Mouse (Mus musculus): ENCODE data around the gene Hmgb2. TPM values are rescaled to one million over a fixed set of nuclear protein-coding genes. Genes with fewer than 3 reads are reported as not detected.
A peak's percentile ranks its signal among the peaks of the same experiment; 100 is the strongest.

Hmgb2 gene
- total and polyA plus RNA-seq, 3 experiments, result 144 to 241 (median 165) TPM

DNA sequence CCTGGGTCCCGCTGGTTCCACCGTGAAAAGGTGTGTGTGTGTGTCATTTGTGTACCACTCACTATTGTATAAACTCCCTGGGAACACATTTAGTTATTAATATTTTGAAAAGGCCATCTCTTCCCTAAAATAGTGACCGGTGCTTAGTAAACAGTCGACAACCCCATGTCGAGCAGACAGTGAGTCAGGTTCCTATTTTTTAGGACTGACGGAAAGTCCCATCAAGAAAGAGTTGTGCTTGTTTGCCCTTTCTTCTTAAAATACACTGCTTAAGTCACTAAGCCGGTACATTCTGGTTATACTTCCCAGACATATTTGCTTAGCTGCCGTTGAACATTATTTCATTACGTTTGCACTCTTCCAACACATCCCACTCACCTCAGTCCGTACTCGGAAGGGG is 29.2 kb downstream of the Hmgb2 start:
- Histone ChIP-seq H3K4me2 (ENCODE audit: insufficient read depth, low read depth, poor library complexity, severe bottlenecking) (peak overlapping the region; percentile 79), H3K4me3 (replicated peaks in 1 of 3; ENCODE audit: low read depth in 2 of 3, low read length in 2 of 3, poor library complexity in 1 of 3) (peak overlapping the region in 1 of 3 experiments; percentile 1), H3K36me3 (replicated peaks in 1 of 2; ENCODE audit: control insufficient read depth in 1 of 2, insufficient read depth in 1 of 2, low read length in 1 of 2) (peaks cover 16 to 65% of the 10 kb centered on the region in 2 experiments), H3K9ac (ENCODE audit: insufficient read depth, low read depth) (peak overlapping the region; percentile 55), H3K27me3 (replicated peaks) (no peaks in the 10 kb centered on the region), H3K79me2 (replicated peaks; ENCODE audit: control insufficient read depth, extremely low read depth, insufficient read depth, poor library complexity, severe bottlenecking) (no peaks in the 10 kb centered on the region), H3K4me1 (ENCODE audit: control insufficient read depth in 1 of 2, insufficient read depth in 2 of 2) (peaks cover 8 to 35% of the 10 kb centered on the region in 2 experiments; a peak in 3 of 4 replicates), H3K27ac (ENCODE audit: insufficient read depth, low read depth) (peak overlapping the region; percentile 82), H3K9me3 (replicated peaks; ENCODE audit: low read length) (peaks cover 3% of the 10 kb centered on the region)
- peak; percentile 42 for DNase-seq (ENCODE audit: extremely low read depth)
- in situ Hi-C loops (cut with MboI; ENCODE audit: low pct_ligation_motif_present, low pct_unique_long_range_greater_than_20kb, low sequenced_read_pairs) (no loop called here), dilution Hi-C loops (cut with MboI; ENCODE audit: extremely low pct_ligation_motif_present, extremely low pct_unique_long_range_greater_than_20kb, low sequenced_read_pairs) (no loop called here)
- no peak for TF ChIP-seq MXI1 (IDR thresholded peaks at IDR 0.05; ENCODE audit: low read depth, low read length)
- peak; percentile 30; the same call in 1 of the 2 replicates for TF ChIP-seq JUN (IDR thresholded peaks at IDR 0.05; ENCODE audit: insufficient read depth, low read depth, low read length)
- TF ChIP-seq MEF2A (IDR thresholded peaks at IDR 0.05; ENCODE audit: borderline replicate concordance, low read depth, low read length), result peak; percentile 94
- no peak for TF ChIP-seq CHD1 (IDR thresholded peaks at IDR 0.05; ENCODE audit: low read depth, low read length)
- no peak for TF ChIP-seq ZMIZ1 (IDR thresholded peaks at IDR 0.05; ENCODE audit: low read depth, low read length)
- no peak for TF ChIP-seq NRF1 (IDR thresholded peaks at IDR 0.05; ENCODE audit: low read depth, low read length)
- no peak for TF ChIP-seq ZNF384 (IDR thresholded peaks at IDR 0.05; ENCODE audit: low read depth, low read length)

DNA sequence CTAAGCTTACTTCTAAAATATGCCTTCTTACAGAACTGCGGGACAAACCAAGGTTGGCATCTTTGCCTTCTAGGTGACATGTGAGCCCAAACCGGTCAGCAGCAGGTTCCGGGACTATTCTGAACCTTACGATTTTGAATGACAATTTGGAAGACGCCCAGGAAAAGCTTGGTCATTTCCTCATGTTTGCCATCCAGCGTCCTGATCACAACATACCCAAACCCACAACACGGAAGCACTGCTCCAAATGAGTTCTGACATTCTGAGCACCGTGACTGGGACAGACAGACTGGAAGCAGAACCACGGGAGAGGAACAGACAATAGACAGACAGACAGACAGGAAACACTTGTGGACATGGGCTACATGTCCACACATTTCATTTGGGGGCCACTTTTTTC is 29.7 kb downstream of the Hmgb2 start:
- H3K4me3 ChIP-seq (replicated peaks in 1 of 3; ENCODE audit: low read depth in 2 of 3, low read length in 2 of 3, poor library complexity in 1 of 3), result peak overlapping the region in 1 of 3 experiments; percentile 1
- peak overlapping the region; percentile 82 for H3K27ac ChIP-seq (ENCODE audit: insufficient read depth, low read depth)
- in situ Hi-C loops (cut with MboI; ENCODE audit: low pct_ligation_motif_present, low pct_unique_long_range_greater_than_20kb, low sequenced_read_pairs), result no loop called here

DNA sequence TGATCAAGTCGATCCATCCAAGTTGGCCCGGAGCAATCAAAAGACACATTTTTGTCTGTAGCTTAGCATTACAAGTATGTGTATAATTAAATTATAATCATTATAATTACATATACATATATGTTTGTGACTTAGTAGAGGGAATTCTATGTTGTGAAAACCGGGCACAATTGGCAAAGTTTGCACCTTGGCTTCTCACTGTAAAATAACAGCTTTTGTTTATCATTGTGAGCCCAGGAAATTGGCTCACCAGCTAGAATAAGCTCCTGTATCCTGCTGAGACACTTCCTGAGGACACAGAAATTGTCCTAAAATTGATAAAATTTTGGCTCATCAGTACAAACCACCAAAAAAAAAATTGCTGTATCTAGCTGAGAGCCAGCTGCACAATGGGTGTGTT is 34.7 kb downstream of the Hmgb2 start:
- Histone ChIP-seq H3K4me2 (ENCODE audit: insufficient read depth, low read depth, poor library complexity, severe bottlenecking) (no peak overlapping the region), H3K4me1 (ENCODE audit: control insufficient read depth in 1 of 2, insufficient read depth in 2 of 2) (peaks cover 2 to 20% of the 10 kb centered on the region in 2 experiments; a peak in 3 of 4 replicates), H3K9ac (ENCODE audit: insufficient read depth, low read depth) (no peak overlapping the region), H3K9me3 (replicated peaks; ENCODE audit: low read length) (no peaks in the 10 kb centered on the region), H3K27ac (ENCODE audit: insufficient read depth, low read depth) (no peak overlapping the region), H3K4me3 (replicated peaks in 1 of 3; ENCODE audit: low read depth in 2 of 3, low read length in 2 of 3, poor library complexity in 1 of 3) (no peak overlapping the region), H3K36me3 (replicated peaks in 1 of 2; ENCODE audit: control insufficient read depth in 1 of 2, insufficient read depth in 1 of 2, low read length in 1 of 2) (peaks cover 6 to 55% of the 10 kb centered on the region in 2 experiments), H3K79me2 (replicated peaks; ENCODE audit: control insufficient read depth, extremely low read depth, insufficient read depth, poor library complexity, severe bottlenecking) (no peaks in the 10 kb centered on the region), H3K27me3 (replicated peaks) (no peaks in the 10 kb centered on the region)
- no peak for DNase-seq (ENCODE audit: extremely low read depth)
- in situ Hi-C loops (cut with MboI; ENCODE audit: low pct_ligation_motif_present, low pct_unique_long_range_greater_than_20kb, low sequenced_read_pairs), result no loop called here
- dilution Hi-C loops (cut with MboI; ENCODE audit: extremely low pct_ligation_motif_present, extremely low pct_unique_long_range_greater_than_20kb, low sequenced_read_pairs), result no loop called here
- TF ChIP-seq ZNF384 (IDR thresholded peaks at IDR 0.05; ENCODE audit: low read depth, low read length) (no peak), IRF4 (IDR thresholded peaks at IDR 0.05; ENCODE audit: low read depth, low read length) (no peak), CHD1 (IDR thresholded peaks at IDR 0.05; ENCODE audit: low read depth, low read length) (no peak), NELFE (IDR thresholded peaks at IDR 0.05; ENCODE audit: low read depth, low read length) (no peak), MEF2A (IDR thresholded peaks at IDR 0.05; ENCODE audit: borderline replicate concordance, low read depth, low read length) (no peak), MAFK (IDR thresholded peaks at IDR 0.05; ENCODE audit: insufficient replicate concordance, low read length) (no peak), POLR2A (IDR thresholded peaks at IDR 0.05; ENCODE audit: low read depth, low read length) (no peak), USF2 (conservative IDR thresholded peaks at IDR 0.05; ENCODE audit: low read depth, low read length) (no peak), GABPA (IDR thresholded peaks at IDR 0.05; ENCODE audit: insufficient replicate concordance, low read depth, low read length) (no peak)

More for the DNA sequence above, 29.7 kb downstream of the Hmgb2 start:
- H3K27me3 ChIP-seq (replicated peaks), result no peaks in the 10 kb centered on the region
- no peaks in the 10 kb centered on the region for H3K79me2 ChIP-seq (replicated peaks; ENCODE audit: control insufficient read depth, extremely low read depth, insufficient read depth, poor library complexity, severe bottlenecking)
- H3K4me1 ChIP-seq (ENCODE audit: control insufficient read depth in 1 of 2, insufficient read depth in 2 of 2), result peaks cover 8 to 35% of the 10 kb centered on the region in 2 experiments; a peak in 3 of 4 replicates
- TF ChIP-seq ELF1 (IDR thresholded peaks at IDR 0.05; ENCODE audit: low read depth, low read length) (0 out of 2 replicates have a peak, but pooled peaks have one; percentile 48), SIN3A (IDR thresholded peaks at IDR 0.05; ENCODE audit: low read length) (no peak), KAT2A (IDR thresholded peaks at IDR 0.05; ENCODE audit: insufficient replicate concordance, low read length) (no peak), BHLHE40 (IDR thresholded peaks at IDR 0.05; ENCODE audit: low read depth, low read length) (no peak), ETS1 (conservative IDR thresholded peaks at IDR 0.05; ENCODE audit: low read depth, low read length) (0 out of 2 replicates have a peak, but pooled peaks have one; percentile 6), RAD21 (IDR thresholded peaks at IDR 0.05; ENCODE audit: low read depth, low read length) (no peak), MAX (IDR thresholded peaks at IDR 0.05; ENCODE audit: low read length) (no peak), TCF12 (IDR thresholded peaks at IDR 0.05; ENCODE audit: low read depth, low read length) (no peak)
- H3K9me3 ChIP-seq (replicated peaks; ENCODE audit: low read length), result no peaks in the 10 kb centered on the region
- H3K9ac ChIP-seq (ENCODE audit: insufficient read depth, low read depth), result peak overlapping the region; percentile 55
- H3K4me2 ChIP-seq (ENCODE audit: insufficient read depth, low read depth, poor library complexity, severe bottlenecking), result peak overlapping the region; percentile 79
- peaks cover 11 to 60% of the 10 kb centered on the region in 2 experiments for H3K36me3 ChIP-seq (replicated peaks in 1 of 2; ENCODE audit: control insufficient read depth in 1 of 2, insufficient read depth in 1 of 2, low read length in 1 of 2)
- dilution Hi-C loops (cut with MboI; ENCODE audit: extremely low pct_ligation_motif_present, extremely low pct_unique_long_range_greater_than_20kb, low sequenced_read_pairs), result no loop called here
- DNase-seq (ENCODE audit: extremely low read depth), result peak; percentile 47
